Mouse (Mus musculus): Measurements from ENCODE around the gene Kif24.
A peak's percentile ranks its signal among the peaks of the same experiment; 100 is the strongest.

DNA sequence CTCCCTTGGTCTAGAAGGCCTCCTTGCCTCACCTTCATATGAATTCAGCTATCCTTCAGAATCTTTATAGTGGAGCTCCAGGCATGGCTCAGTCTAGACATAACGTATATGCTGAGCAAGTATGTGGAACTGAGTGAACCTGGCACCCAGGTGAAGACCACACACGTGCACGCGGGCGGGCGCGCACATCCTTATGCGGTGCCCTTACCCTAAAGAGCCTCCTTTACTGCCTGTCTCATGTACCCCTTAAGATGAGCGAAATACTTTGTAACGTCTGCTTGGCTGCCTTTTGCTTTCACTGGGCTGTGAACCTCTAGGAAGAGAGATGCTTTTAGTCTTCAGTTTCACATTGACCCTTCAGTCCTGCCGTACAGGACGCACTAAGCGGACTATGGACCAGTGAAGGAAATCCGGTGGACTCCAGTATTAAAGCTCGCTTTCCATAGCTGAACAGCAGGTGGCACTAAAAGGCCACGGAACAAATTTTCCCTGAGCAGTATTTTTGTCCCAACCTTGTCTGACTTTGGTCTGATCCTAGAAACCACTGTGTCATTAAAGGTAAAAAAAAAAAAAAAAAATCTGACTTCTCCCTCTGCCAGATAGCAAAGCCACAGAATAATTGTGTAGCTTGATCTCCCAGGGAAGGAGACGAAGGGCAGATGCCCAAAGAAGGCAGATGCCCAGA, 3.9 kb upstream of the Kif24 start:
- TF ChIP-seq CTCF (conservative IDR thresholded peaks at IDR 0.05; ENCODE audit: low read length) = peak; percentile 50
- no peak for TF ChIP-seq NANOG (IDR thresholded peaks at IDR 0.05; ENCODE audit: borderline replicate concordance, low read length)
- no peak for TF ChIP-seq POU5F1 (IDR thresholded peaks at IDR 0.05; ENCODE audit: borderline replicate concordance, low read length)
